Mouse (Mus musculus): ENCODE data around the gene Tmem121b.

Tmem121b gene

DNA sequence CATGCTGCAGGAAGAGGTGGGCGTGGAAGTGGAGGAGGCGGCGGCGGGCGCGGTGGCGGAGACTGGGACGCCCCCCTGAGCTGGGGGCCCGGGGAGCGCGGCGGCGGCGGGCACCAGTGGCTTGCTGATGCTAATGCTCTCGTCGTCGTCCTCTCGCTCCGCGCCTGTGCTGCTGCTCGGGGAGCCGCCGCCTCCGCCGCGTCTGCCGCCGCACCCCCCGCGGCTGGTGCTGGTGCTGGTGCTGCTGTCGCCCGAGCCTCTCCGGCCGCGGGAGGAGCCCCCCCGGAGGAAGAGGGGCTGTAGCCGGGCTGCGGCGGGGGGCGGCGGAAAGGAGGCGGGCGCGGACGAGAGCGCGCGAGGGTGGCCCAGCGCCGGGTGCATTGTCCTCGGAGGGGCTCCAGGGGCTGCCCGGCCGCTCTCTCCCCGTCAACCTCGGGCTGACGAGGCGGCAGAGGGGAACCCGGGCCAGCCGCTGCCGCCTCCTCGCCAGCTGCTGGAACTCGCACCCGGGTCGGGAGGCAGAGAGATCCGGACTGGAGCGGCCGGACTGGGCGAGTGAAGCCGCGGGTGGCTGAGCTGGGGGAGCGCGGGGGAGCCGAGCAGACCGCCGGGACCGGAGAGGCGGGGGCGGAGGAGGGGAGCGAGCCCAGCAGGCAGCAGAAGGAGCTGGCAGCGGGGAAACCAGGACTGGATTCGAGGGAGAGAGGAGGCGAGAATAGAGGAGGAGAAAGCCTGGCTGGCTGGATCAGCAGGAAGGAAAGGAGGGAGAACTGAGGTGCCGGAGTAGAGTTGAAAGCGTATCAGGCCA lies at the start of gene Tmem121b:
Gene Tmem121b, minus strand, starts transcription at position 434 of the 808 bp plus-strand sequence.
- DNase-seq (ENCODE audit: low spot score) = peak; percentile 46

DNA sequence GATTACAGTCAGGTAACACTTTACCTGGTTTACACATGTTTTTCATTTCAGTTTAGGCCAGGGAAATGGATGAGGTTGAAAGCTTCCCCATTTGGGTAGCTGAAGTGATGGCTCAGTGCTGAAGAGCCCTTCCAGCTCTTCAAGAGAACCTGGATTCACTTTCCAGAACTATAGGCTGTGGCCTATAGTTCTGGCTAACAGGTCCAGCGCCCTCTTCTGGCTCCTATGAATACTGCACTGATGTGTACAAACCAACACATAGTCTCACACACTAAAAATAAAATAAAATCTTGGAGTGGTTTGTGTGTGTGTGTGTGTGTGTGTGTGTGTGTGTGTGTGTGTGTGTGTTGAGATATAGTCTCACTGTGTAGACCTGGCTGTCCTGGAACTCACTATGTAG lies 48.5 kb upstream of the Tmem121b start:
- DNase-seq (ENCODE audit: low spot score) = no peak

DNA sequence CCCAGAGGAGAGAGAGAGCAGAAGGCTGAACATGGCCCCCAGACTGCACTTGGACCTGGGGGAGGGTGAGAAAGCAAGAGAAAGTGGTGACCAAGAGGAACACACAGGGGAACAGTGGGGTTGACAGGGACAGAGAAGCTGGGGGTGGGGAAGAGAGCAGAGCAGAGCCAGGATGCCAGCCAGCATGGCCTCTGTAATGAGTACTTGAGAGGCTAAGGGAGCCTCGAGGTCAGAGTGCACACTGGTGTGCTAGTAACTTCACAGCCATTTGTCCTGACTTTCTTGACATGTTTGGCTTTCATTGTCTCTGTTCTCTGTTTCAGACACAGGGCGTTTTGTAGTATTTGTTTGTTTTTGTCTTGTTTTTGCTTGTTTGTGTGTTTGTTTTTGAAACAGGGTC lies 47.8 kb upstream of the Tmem121b start:
- DNase-seq (ENCODE audit: low spot score) = no peak

DNA sequence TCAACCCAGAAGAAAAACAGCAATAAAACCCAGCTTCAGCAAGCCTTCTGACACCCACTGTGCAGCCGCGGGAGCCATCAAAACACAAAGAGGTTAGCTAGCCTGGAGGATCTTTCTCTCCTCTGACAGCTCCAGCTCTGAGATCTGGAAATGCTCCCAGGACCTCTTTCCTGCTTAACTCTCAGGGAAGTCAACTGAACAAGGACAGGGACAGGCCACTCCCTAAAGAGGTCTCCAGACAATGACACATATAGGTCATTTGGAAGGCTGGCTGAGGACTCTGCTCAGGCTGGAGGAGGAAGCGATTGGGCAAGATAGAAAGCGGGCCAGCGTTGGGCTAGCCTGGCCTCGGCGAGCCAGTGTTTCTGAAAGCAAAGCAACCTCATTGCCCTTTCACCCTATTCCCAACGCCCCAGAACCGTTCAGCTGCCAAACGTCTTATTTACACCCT lies 46.2 kb upstream of the Tmem121b start:
- DNase-seq (ENCODE audit: low spot score) = peak; percentile 39

DNA sequence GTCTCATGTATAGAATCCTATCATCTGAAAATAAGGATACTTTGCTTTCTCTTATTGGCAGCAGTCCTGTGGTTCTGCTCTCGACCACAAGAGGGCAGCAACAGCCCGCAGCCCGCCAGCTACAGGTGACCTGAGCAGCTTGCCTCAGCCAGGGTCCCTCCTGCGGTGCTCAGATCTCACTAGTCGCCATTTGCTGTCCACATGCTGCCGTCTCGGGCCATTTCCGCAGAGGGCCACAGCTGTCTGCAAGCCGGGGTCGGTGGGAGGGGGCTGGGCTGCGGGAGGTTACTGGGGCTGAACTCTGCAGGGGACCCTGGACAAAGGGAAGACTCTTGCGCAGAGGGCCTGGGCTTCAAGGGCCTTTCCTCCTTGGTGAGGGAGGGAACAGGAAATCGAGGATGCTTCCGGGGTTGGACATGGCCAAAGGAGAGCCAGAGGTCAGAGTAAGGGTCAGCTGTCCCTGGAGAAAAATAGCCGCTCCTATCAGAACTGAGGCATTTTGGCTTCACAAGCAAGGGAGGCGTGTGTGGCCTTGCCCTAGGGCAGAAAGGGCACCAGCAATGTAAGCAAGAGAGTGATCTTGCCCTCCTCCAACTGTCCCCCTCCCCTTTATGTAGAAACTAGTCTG lies 45.6 kb upstream of the Tmem121b start:
- peak; percentile 57 for DNase-seq (ENCODE audit: low spot score)

DNA sequence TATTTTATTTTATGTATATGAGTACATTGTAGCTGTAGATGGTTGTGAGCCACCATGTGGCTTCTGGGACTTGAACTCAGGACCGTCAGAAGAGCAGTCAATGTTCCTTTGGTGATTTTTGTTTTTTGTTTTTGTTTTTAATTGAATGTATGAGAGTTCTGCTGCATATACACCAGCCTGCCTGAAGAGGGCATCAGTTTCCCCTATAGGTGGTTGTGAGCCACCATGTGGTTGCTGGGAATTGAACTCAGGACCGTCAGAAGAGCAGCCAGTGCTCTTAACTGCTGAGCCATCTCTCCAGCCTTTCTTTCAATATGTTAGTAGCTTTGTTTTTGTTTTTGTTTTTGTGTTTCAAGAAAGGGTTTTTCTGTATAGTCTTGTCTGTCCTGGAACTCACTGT lies 42.7 kb upstream of the Tmem121b start:
- no peak for DNase-seq (ENCODE audit: low spot score)

DNA sequence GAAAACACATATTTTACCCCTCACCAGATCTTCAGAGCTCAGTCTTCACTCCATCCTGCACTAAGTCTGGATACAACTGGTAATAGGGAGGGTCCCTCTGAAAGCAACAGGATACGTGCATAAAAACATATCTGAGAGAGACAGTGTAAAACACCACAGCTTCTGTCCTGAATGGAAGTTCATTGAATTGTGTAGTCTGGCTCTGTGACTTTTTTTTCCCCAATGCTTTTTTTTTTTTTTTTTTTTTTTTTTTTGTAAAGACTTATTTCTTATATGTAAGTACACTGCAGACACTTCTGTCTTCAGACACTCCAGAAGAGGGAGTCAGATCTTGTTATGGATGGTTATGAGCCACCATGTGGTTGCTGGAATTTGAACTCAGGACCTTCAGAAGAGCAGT lies 39.0 kb upstream of the Tmem121b start:
- DNase-seq (ENCODE audit: low spot score) = no peak

DNA sequence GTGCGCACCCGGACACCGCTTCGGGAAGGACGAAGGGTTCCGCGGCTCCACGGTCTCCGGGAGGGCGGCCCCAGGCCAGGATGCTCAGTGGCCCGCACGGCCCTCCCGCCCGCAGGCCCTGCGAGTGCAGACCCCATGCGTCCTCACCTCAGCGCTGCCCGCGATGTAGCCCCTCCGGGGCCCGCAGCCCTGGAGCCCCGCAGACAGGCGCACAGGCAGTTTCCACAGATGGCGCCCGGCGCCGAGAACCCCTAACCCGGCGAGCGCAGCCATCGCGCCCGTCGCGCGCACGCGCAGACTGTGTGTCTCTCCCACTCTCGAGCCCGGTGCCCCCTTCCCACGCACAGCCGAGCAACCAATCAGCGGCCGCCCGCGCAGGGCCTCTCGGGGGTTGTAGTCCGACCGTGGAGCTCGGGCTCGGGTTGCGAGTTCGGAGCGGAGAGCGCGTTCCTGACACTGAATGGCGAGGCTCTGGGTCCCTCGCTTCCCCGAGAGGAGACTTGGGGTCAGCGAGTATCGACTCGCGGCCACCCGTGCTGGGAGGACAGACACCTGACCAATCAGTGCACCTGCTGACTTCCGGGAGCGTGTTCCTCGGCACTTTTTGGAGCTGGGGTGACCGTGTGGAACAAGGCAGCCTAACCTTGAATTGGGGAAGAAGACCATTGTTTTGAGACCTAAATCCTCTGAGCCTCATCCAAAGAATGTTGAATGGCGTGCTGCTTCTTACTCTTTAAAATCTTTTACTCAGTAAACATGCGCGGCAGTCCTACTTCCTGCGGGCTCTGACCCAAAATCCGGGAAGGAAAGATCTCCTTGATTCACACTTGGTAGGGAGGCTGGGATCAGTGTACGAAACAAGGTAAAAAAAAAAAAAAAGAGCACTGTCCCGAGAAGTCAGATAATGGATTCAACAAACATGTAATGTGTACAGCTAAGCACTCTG lies 37.7 kb upstream of the Tmem121b start, which contains the start of gene Hdhd5:
Gene Hdhd5, minus strand, starts transcription at position 300 of the 946 bp plus-strand sequence.
- DNase-seq (ENCODE audit: low spot score) = peak; percentile 93

DNA sequence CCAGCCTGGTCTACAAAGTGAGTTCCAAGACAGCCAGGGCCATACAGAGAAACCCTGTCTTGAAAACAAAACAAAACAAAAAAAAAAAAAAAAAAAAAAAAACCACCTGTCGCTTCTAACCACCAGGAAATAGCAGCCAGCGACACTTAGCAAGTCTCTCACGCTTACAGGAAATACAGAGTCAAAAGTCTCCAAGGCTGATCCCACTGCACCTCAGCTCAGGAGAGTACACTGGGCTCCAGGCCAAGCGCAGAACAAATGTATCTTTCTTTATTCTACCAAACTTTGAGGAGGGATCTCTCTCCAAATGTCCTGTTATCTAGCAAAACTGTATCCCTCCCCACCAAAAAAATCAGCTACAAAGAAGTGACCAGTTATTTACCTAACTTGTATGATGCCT lies 35.5 kb upstream of the Tmem121b start:
- no peak for DNase-seq (ENCODE audit: low spot score)

DNA sequence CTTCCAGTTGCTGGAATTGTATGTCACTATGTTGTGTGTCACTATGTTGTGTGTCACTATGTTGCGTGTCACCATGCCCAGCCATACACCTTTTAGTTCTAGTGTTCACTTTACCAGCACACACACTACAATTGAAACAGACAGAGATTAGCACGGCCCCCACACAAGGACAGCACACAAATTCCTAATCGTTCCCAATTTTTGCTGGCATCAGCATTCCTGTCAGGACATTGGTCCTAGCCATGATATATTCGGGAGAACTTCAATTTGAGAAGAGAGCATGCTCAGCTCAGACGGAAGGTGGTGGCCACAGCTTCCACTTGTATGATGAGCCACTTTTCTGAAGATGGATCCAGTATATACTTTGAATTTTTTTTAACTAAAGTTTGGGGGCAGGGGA lies 31.2 kb upstream of the Tmem121b start:
- DNase-seq (ENCODE audit: low spot score) = no peak

DNA sequence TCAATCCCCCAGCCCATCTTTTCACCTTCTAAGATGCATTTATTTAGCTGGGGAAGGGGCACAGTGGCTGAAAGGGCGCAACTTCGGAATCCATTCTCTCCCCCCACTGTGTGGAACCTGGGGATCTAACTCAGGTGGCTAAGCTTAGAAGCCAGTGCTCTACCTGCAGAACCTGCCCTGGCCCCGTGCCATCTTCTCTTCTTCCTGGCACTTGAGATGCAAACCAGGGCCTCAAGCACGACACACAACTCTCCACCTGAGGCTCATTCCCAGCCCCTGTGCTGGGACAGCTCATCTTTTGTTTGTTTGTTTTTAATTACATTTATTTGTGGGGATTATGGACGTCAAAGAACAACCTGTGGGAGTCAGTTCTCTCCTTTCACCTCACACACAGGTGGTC lies 26.0 kb upstream of the Tmem121b start:
- no peak for DNase-seq (ENCODE audit: low spot score)

DNA sequence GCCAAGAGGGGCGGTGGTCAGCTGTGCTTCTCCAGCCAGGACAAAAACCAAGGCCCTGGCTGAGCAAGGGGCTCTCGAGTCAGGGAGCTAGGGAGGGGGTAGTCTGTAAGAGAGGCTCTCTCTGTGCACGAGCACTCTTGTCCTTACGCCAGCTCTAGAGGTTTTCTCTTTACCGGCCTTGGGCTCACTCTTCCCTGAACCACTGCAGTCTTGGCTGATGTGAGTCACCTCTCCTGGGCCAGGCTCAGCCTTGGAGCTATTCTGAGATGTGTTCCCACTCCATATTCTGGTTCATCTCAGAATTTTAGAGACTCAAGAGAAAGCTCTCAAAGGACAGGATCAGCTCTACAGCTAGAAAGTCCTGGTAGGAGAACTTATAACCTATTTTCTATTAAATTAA lies 23.7 kb upstream of the Tmem121b start:
- DNase-seq (ENCODE audit: low spot score) = no peak

DNA sequence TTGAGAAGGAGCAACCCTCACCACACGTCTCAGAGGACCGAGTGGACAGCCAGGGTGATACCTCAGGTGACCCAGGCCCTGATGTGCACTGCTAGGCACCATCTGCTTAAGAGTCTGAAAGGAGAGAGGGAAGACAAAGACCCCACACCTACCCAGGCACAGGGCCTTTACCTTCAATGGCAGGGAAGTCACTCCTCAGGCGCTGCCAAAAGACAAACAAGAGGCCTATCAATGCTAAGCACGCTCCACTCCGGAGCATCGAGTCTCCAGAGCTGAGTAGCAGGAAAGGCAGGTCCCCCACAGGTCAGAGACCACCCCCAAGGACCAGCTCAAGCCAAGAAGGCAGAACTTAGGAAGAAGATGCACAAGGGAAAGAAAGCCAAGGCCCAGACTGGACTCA lies 23.3 kb upstream of the Tmem121b start:
- no peak for DNase-seq (ENCODE audit: low spot score)

DNA sequence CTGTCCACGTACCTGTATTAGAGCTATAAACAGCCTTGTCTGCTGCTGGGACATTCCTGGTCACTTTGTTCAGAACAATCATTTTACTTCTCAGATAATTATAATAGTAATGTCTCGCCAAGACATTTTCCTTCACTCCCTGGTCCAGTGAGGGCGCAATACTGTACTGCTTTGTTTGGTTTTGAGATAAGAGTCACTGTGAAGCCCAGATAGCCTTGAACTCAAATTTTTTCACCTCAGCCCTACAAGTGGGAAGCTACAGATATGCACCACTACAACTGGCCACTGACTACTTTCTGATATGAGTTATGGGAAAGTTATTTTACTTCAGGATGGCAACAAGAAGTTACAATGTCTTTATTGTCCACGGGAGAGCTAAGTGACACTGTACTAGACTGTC lies 22.8 kb upstream of the Tmem121b start:
- DNase-seq (ENCODE audit: low spot score) = no peak

DNA sequence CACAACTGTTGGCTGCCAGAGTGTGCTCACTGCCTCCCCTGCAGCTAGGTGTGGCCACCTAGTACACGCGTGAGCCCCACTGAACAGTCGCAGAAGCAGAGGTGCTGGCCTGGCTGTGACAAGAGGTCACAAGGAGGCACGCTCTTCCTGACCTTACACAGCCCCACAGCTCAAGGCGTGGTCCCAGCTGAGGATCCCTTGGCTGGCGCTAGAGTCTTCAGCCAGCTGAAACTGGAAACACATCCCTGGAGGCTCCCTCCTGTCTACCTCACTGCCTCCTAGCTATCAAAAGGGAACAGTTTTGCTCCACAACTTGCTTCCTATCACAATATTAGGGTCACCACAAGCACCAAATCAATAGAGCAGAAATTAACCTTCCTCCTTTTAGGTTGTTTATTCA lies 17.6 kb upstream of the Tmem121b start:
- DNase-seq (ENCODE audit: low spot score) = no peak

DNA sequence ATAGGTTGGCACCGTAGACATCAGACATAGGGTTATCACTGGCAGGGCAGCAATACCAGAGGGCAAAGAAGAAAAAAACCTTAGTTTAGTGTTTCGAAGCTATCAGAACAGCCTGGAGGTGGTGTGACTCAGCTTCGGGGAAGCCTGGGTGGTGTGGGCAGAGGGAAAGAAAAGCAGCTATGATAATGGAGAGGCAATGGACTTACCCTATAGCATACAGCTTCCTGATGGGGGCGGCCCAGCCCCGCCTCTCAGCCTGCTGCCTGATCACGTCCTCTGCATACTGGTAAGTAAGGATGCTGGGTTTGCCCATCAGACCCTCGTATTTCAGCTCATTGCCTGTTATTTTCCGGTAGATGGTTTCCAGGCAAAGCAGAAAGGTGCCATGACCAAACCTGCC lies 16.8 kb upstream of the Tmem121b start:
- DNase-seq (ENCODE audit: low spot score) = no peak

DNA sequence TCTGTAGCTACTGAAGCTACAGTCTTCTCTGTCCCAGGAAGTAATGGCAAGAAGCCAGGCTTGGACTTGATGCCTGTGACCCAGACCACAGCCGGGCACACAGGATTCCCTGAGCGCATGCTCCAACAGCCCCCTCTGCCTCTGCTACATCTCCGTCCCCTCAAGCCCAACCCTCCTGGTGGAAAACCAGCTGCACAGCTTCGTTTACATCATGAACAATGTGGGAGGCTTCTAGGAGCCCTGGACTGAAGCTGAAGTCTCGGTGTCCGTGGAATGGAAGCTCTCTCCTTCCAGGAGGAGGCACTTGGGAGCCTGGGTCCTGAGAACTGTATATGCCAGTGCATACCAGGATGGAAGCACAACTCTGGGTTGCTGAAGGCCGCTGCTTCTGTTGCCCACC lies 16.4 kb upstream of the Tmem121b start:
- DNase-seq (ENCODE audit: low spot score) = no peak

DNA sequence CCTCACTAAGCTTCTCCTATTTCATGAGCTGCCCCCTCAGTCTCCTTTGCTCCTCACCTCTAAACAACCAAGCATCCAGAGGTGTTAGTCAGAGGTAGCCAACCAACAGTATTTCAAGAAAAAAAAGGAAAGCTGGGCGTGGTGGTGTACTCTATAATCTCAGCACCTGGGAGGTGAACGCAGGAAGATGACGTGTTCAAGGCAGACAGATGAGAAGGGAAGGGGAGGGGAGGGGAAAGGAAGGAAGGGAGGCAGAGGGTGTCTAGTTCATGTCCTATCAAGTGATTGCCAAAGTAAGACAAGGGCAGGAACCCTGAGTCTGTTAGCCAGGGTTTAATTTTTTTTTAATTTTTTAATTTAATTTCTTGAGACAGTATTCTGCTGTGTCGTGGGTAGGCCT lies 15.0 kb upstream of the Tmem121b start:
- DNase-seq (ENCODE audit: low spot score) = no peak

DNA sequence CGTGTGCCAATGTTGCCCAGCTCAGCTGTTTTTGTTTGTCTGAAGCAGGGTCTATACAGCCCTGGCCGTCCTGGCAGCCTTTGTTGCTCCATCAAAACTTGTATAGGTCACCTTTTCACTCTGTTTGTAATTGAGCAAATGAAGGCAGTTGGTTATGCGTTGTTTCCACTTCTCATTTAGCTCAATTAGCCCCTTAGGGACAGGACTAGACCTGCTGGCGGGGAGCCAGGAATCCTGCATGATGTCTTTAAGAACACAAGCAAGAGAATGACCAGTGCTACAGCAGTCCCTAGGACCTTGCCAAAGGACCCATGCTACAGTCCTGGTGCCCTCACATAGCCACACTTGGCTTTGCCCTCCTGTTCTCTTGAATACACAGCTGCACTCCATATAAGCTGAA lies 11.9 kb upstream of the Tmem121b start:
- no peak for DNase-seq (ENCODE audit: low spot score)

DNA sequence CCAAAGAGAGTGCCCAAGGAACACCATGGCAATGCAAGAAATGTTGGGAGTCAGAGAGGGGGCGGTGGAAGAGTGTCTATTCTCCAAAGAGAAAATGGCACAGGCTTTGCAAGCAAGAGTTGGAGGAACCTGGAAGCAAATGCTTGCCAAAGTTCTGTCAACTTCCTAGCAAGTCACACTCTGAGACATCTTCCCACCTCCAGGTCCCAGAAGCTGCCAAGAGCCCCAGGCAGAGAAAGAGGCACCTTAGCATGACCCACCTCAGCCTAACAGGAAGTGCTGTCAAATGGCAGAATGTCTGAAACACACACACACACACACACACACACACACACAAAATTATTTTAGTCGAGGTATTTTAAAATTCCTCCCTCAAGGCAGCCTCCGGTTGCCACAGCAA lies 10.4 kb upstream of the Tmem121b start:
- no peak for DNase-seq (ENCODE audit: low spot score)

DNA sequence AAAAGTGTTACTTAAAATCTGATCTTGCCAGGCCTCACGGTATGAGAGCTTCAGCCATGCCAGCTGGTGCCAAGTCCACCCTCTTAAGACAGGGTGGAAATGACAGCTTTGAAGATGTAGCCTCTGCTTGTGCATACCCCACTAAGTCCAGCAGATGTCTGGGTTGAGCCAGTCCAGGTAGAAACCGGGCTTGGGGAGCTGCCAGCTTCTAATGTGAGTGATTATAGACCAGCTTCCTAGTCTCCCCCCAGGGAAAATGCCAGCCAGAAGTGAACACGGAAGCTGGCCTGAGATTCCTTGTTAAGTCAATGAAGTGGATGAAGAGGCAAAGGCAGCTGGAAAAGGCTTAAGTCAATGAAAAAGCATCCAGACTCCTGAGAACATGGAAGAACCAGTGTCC lies 2.9 kb upstream of the Tmem121b start:
- no peak for DNase-seq (ENCODE audit: low spot score)
